Mouse (Mus musculus) heart, embryonic 14.5 days (tissue): ENCODE data around the gene Osbpl3. TPM values are rescaled to one million over a fixed set of nuclear protein-coding genes. Genes with fewer than 3 reads are reported as not detected.

Source experiments
- ATAC-seq: fragments of 200-750 bp; cut with Nextera tagmentation; 2 replicates; pipeline ENCODE4 v1.8.0; 2017; ENCODE audit warnings: low read depth, moderate TSS enrichment; ENCODE audit not compliant: insufficient number of reproducible peaks, insufficient read depth, low FRiP score
- H3K27ac ChIP-seq, 2 experiments: fragments of 200-500 bp in 1 of 2; fragments of 300-500 bp in 1 of 2; sonication (generic) in 1 of 2; replicated peaks in 1 of 2; 2 replicates each; pipeline ENCODE4 v1.5.1; 2012 to 2014; ENCODE audit warnings: low read depth in 2 of 2, low read length in 2 of 2, control low read depth in 1 of 2, mild to moderate bottlenecking in 1 of 2, mixed read lengths in 1 of 2; ENCODE audit not compliant: control insufficient read depth in 1 of 2, insufficient read depth in 1 of 2
- H3K27me3 ChIP-seq: fragments of 300-500 bp; sonication (generic); 2 replicates; pipeline ENCODE4 v1.6.1; 2014; ENCODE audit warnings: mild to moderate bottlenecking, low read length, control low read depth; ENCODE audit not compliant: control insufficient read depth, insufficient read depth
- H3K36me3 ChIP-seq: fragments of 300-500 bp; sonication (generic); 2 replicates; pipeline ENCODE4 v1.6.1; 2014; ENCODE audit warnings: mild to moderate bottlenecking, control low read depth, low read length, mixed read lengths; ENCODE audit not compliant: control insufficient read depth, insufficient read depth
- H3K4me1 ChIP-seq, 2 experiments: fragments of 200-500 bp in 1 of 2; fragments of 300-500 bp in 1 of 2; sonication (generic) in 1 of 2; 2 replicates each; pipeline ENCODE4 v1.6.1; 2012 to 2014; ENCODE audit warnings: low read length in 2 of 2, control low read depth in 1 of 2, mixed read lengths in 1 of 2; ENCODE audit not compliant: control insufficient read depth in 2 of 2, insufficient read depth in 2 of 2
- H3K4me2 ChIP-seq: fragments of 300-500 bp; sonication (generic); 2 replicates; pipeline ENCODE4 v1.6.1; 2014; ENCODE audit warnings: mild to moderate bottlenecking, low read length
- H3K4me3 ChIP-seq, 2 experiments: fragments of 200-500 bp in 1 of 2; fragments of 300-500 bp in 1 of 2; sonication (generic) in 1 of 2; 2 replicates each; pipeline ENCODE4 v1.5.1; 2012 to 2014; ENCODE audit warnings: low read length in 2 of 2, mild to moderate bottlenecking in 2 of 2, control low read depth in 1 of 2, low read depth in 1 of 2, moderate library complexity in 1 of 2; ENCODE audit not compliant: control insufficient read depth in 1 of 2, insufficient read depth in 1 of 2
- H3K9ac ChIP-seq: fragments of 300-500 bp; sonication (generic); 2 replicates; pipeline ENCODE4 v1.6.1; 2014; ENCODE audit warnings: mild to moderate bottlenecking, low read length
- H3K9me3 ChIP-seq: fragments of 300-500 bp; sonication (generic); 2 replicates; pipeline ENCODE4 v1.6.1; 2016; ENCODE audit warnings: low read length, control low read depth; ENCODE audit not compliant: control insufficient read depth
- WGBS: fragments of 180-500 bp; shearing (Covaris S2); extraction: QIAGEN DNeasy Blood & Tissue Kit; methylation state at CpG from one replicate; pipeline ENCODE4 v1.1.7; 2014; 5-methylcytosine and 5-hydroxymethylcytosine counted together
- polyA plus RNA-seq: library from polyadenylated mRNA; unstranded; fragments of >200 nt; fragmentation: Nextera tagmentation; extraction: Ambion mirVana; gene quantifications from 2 replicates; pipeline ENCODE4 v1.2.1, GENCODE M21; 2014

Osbpl3 gene
- polyA plus RNA-seq, 1 experiment from 2014 or later: 16.7 TPM

DNA sequence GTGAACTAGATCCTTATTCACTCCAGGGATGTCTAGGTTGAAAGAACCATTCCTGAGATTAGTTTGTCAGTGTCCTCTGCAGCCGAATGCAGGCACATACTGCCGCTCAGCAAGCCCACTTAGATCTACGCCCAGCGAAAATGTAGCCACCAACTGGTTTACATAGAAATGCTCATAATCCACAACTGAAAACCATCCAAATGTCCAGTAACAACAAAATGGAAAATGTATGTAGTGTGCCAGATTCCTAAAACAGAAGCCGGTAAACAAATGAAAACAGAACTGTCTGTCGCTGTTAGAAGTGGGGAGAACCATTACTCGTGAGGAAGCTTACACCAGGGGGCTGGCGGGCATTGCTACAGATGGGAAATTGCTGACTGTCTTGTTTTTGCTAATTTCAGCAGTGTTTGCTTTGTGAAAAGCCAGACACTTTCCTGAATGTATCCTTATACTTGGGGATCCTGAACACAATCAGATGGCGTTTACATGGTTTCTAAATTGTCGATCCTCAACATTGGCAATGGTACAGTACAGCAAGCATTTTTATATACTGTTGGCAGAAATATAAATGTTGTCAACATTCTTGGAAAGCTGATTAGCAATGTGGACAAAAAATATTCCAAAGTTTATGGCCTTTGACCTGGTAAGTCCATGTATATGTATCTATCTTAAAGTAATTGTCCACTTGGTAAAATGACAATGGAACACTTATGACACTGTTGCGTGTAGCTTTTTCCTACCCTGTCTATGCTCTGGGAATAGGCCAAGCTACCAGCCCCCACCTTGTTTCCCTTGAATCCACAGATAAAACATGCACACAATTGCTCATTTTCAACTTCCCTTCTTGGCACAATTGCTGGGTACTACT is 30.3 kb upstream of the Osbpl3 start:
- H3K9ac ChIP-seq: no peak overlapping the region
- H3K27ac ChIP-seq: no peak overlapping the region
- H3K9me3 ChIP-seq: no peaks in the 10 kb centered on the region
- H3K27me3 ChIP-seq: no peaks in the 10 kb centered on the region
- WGBS: 82% methylated on average over 11 of the region's 11 CpGs
- no peaks in the 10 kb centered on the region for H3K4me1 ChIP-seq
- H3K36me3 ChIP-seq: no peaks in the 10 kb centered on the region
- ATAC-seq: no peak
- no peak overlapping the region for H3K4me3 ChIP-seq
- no peak overlapping the region for H3K4me2 ChIP-seq

DNA sequence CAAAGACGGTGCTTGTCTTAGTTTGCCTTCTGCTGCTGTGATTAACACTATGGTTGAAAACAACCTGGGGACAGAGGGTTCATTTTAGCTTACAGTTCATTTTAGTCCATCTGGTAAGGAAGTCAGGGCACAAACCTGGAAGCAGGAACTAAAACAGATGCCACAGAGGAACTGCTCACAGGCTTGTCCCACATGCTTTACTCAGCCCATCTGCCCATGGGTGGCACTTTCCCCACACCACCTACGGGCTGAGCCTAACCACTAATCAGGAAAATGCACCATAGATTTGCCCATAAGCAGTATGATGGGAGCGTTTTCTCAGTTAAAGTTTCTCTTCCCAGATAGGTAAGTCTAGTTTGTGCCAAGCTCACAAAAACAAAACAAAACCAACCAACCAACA is 27.4 kb upstream of the Osbpl3 start:
- Histone ChIP-seq H3K4me3 (no peak overlapping the region), H3K4me1 (no peaks in the 10 kb centered on the region), H3K27ac (no peak overlapping the region), H3K27me3 (no peaks in the 10 kb centered on the region), H3K9me3 (no peaks in the 10 kb centered on the region), H3K4me2 (no peak overlapping the region), H3K9ac (no peak overlapping the region), H3K36me3 (no peaks in the 10 kb centered on the region)
- ATAC-seq: no peak
- WGBS: 76% methylated on average over 3 of the region's 3 CpGs

DNA sequence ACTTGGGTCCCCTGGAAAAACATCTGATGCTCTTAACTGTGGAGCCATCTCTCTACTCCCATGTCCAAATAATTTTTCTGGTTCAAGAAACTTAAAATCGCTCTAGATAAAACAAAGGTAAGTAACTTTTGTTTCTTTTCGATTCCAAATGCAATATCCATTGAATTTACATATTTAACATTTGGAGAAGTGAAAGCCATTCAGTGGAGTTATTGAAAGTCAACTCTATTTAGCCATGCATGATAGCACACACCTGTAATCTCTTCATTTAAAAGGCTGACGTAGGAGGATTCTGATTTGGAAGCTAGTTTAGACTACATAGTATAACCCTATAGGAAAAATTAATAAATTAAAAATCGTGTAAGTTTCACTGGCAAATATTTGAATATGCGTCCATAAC is 25.5 kb upstream of the Osbpl3 start:
- 76% methylated on average over 5 of the region's 5 CpGs for WGBS
- Histone ChIP-seq H3K4me1 (no peaks in the 10 kb centered on the region), H3K4me2 (no peak overlapping the region), H3K9me3 (no peaks in the 10 kb centered on the region), H3K27me3 (no peaks in the 10 kb centered on the region), H3K4me3 (no peak overlapping the region), H3K36me3 (no peaks in the 10 kb centered on the region), H3K9ac (no peak overlapping the region), H3K27ac (no peak overlapping the region)
- no peak for ATAC-seq

DNA sequence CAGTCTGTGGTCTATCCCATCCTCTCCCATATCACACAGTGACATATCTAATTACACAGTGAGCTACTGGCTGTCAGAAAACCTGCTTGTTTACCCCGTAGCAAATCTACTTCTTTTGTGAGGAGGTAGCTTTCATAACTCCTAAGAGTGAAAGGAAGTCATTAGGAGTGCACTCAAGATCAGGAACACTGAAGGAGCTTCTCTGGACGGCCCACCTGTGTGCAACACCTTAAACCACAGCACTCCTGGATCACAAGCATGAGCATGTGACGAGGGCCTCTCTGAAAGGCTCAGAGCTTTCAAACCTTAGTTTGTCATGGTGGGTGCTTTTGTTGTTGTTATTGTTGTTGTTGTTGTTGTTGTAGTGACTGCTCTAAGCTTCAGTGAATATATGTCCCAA is 10.4 kb upstream of the Osbpl3 start:
- H3K27me3 ChIP-seq: no peaks in the 10 kb centered on the region
- no peak overlapping the region for H3K27ac ChIP-seq
- H3K4me1 ChIP-seq: no peaks in the 10 kb centered on the region
- H3K4me2 ChIP-seq: no peak overlapping the region
- no peaks in the 10 kb centered on the region for H3K9me3 ChIP-seq
- no peak overlapping the region for H3K9ac ChIP-seq
- ATAC-seq: no peak
- WGBS: 64% methylated on average over 3 of the region's 3 CpGs
- H3K4me3 ChIP-seq: no peak overlapping the region
- no peaks in the 10 kb centered on the region for H3K36me3 ChIP-seq

DNA sequence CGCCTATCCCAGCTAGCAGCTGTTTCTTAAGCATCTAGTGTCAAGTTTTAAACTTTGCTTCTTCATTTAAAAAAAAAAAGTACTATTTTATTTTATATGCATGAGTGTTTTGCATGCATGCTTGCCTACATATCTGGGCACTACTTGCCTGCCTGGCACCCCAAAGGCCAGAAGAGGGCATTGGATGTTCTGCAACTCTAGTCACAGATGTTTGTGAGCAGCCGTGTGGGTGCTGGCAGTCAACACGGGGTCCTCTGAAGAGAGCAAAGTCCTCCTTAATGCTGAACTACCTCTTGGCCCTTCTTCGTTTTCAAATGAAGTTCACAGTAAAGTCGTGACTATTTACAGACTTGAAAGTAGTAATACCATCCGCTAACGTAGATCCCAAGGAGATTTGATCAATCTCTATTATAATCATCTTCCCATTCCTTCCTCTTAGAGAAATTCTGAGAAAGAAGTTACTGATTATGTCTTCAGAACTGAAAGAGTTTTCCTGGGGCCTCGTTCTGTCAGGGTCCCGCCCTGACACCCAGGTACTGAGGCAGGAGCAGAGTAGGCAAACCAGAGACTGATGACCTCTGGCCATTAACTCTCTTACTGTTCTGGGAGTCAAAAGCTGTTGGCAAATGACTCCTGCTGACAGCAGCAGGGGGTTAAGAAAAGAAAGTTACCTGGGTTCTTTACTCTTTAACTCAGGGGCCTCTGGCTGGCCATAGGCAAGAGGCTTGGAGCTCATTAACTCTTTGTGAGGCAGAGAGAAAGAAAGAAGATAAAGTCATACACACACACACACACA is 8.9 kb upstream of the Osbpl3 start:
- WGBS: 76% methylated on average over 9 of the region's 9 CpGs
- Histone ChIP-seq H3K4me1 (no peaks in the 10 kb centered on the region), H3K36me3 (no peaks in the 10 kb centered on the region), H3K9ac (no peak overlapping the region), H3K4me3 (no peak overlapping the region), H3K4me2 (no peak overlapping the region), H3K27me3 (no peaks in the 10 kb centered on the region), H3K27ac (no peak overlapping the region), H3K9me3 (no peaks in the 10 kb centered on the region)
- ATAC-seq: no peak

DNA sequence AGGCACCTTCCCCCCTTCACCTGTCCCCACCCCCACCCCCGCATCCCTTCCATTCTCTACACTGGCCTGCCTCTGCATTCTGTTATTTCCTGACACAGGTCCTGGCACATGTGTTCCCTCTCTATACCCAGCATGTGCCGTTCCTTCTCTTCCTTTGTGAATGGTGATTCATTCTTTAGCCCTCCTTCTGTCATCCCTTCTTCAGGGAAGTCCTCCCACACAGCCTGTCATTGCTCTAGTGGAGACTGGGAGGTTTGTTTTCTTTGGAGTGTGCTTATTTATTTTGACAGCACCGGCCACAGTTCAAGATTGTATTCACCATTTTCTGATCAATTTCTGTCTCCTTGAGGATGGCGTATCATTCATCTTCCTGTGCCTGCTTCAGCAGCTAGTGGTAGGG is 6.0 kb upstream of the Osbpl3 start:
- Histone ChIP-seq H3K9me3 (no peaks in the 10 kb centered on the region), H3K4me3 (no peak overlapping the region), H3K36me3 (no peaks in the 10 kb centered on the region), H3K9ac (no peak overlapping the region), H3K27me3 (no peaks in the 10 kb centered on the region), H3K4me2 (no peak overlapping the region), H3K27ac (no peak overlapping the region), H3K4me1 (no peaks in the 10 kb centered on the region; a peak in 1 of 4 replicates)
- ATAC-seq: no peak
- 62% methylated on average over 4 of the region's 4 CpGs for WGBS

DNA sequence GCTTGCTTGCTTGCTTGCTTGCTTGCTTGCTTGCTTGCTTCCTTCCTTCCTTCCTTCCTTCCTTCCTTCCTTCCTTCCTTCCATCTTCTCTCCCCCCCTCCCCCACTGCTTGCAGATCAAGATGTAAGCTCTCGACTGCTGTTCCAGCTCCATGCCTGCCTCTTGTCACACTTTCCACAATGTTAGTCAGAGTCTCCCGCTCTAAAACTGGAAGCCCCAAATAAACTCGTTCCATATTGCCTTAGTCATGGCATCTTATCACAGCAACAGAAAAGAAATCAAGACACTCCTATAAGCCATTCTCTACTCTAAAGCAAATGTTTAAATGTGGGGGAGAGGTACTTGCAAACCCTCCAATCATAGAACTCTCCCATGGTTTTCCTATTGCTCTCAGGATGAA is 5.6 kb upstream of the Osbpl3 start:
- 58% methylated on average over 3 of the region's 3 CpGs for WGBS
- H3K4me2 ChIP-seq: no peak overlapping the region

More for the DNA sequence above, 5.6 kb upstream of the Osbpl3 start:
- no peak for ATAC-seq
- H3K4me3 ChIP-seq: no peak overlapping the region
- no peak overlapping the region for H3K27ac ChIP-seq
- peaks cover 0 to under 1% of the 10 kb centered on the region in 2 experiments; a peak in 1 of 4 replicates for H3K4me1 ChIP-seq
- H3K36me3 ChIP-seq: no peaks in the 10 kb centered on the region
- no peaks in the 10 kb centered on the region for H3K9me3 ChIP-seq
- no peaks in the 10 kb centered on the region for H3K27me3 ChIP-seq
- H3K9ac ChIP-seq: no peak overlapping the region
